In the genomic region with DNA sequence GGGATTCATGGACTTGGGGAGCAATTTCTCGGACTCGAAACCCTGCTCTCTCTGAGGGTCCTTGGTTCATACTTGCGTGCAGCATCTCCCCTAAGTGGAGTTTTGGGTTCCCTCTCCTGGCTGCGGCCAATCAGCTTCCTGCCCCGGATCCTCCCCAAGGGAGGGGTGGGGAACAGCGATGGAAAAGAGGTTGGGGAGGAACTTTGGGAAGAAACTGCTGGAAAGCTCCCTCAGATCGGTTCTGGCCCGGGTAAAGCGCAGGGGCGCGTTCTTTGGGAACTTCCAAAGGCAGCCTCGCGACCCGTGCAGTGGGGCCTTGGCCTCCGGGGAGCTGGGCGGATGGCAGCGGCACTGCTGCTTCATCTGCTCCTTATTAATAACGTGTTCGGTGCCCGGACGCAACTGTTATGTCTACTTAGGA, we compare ENCODE assay signal across 8 mouse cellular contexts. TPM values are rescaled to one million over a fixed set of nuclear protein-coding genes. Genes with fewer than 3 reads are reported as not detected.
A peak's percentile ranks its signal among the peaks of the same experiment; 100 is the strongest.
DNase-seq lines count a peak whose midpoint lies in the region; ATAC-seq and TF ChIP-seq lines count a peak whose summit lies in the region.

No protein-coding gene starts in this region.

- peak overlapping the region; percentile 97 for H3K4me3 ChIP-seq in liver, adult 2 months (ENCODE audit: insufficient read depth, low read depth, low read length)
- peak overlapping the region; percentile 67 for H3K4me3 ChIP-seq in forebrain, embryonic 15.5 days
- H3K4me3 ChIP-seq in hindbrain, embryonic 12.5 days = peak overlapping the region; percentile 74
- peak overlapping the region; percentile 61 for H3K4me3 ChIP-seq in liver, embryonic 16.5 days (ENCODE audit: low read depth, low read length)

- WGBS in liver, adult 2 months = under 1% methylated on average over 21 of the region's 21 CpGs
- WGBS in forebrain, embryonic 15.5 days = under 1% methylated on average over 21 of the region's 21 CpGs
- under 1% methylated on average over 21 of the region's 21 CpGs for WGBS in hindbrain, embryonic 12.5 days
- 1% methylated on average over 21 of the region's 21 CpGs for WGBS in liver, embryonic 16.5 days (ENCODE audit: insufficient replicate concordance)

- H3K4me1 ChIP-seq in liver, adult 2 months (ENCODE audit: control insufficient read depth, insufficient read depth, low read length) = peaks cover 7% of the 10 kb centered on the region
- peaks cover 46% of the 10 kb centered on the region for H3K4me1 ChIP-seq in forebrain, embryonic 15.5 days
- peaks cover 40% of the 10 kb centered on the region for H3K4me1 ChIP-seq in hindbrain, embryonic 12.5 days
- peaks cover 10% of the 10 kb centered on the region for H3K4me1 ChIP-seq in liver, embryonic 16.5 days (ENCODE audit: control insufficient read depth, low read depth, low read length)

- H3K79me2 ChIP-seq in liver, adult 2 months (ENCODE audit: control insufficient read depth, insufficient read depth, low read length) = peaks cover 14% of the 10 kb centered on the region; the same call in 1 of the 2 replicates

- peak overlapping the region; percentile 64 for H3K27ac ChIP-seq in liver, adult 2 months (replicated peaks; ENCODE audit: insufficient read depth, low read depth, low read length)
- peak overlapping the region; percentile 79 for H3K27ac ChIP-seq in forebrain, embryonic 15.5 days (replicated peaks)
- peak overlapping the region; percentile 86 for H3K27ac ChIP-seq in hindbrain, embryonic 12.5 days
- H3K27ac ChIP-seq in liver, embryonic 16.5 days (ENCODE audit: low read length) = peak overlapping the region; percentile 39; the same call in 1 of the 2 replicates

- no peaks in the 10 kb centered on the region for H3K36me3 ChIP-seq in liver, adult 2 months (ENCODE audit: control insufficient read depth, insufficient read depth, low read length)
- no peaks in the 10 kb centered on the region for H3K36me3 ChIP-seq in forebrain, embryonic 15.5 days
- no peaks in the 10 kb centered on the region for H3K36me3 ChIP-seq in hindbrain, embryonic 12.5 days
- no peaks in the 10 kb centered on the region for H3K36me3 ChIP-seq in liver, embryonic 16.5 days (ENCODE audit: control insufficient read depth, insufficient read depth)

- peak overlapping the region; percentile 95 for H3K4me2 ChIP-seq in forebrain, embryonic 15.5 days (replicated peaks)
- H3K4me2 ChIP-seq in hindbrain, embryonic 12.5 days (replicated peaks) = peak overlapping the region; percentile 96
- H3K4me2 ChIP-seq in liver, embryonic 16.5 days (ENCODE audit: low read depth, low read length) = peak overlapping the region; percentile 72

- H3K9me3 ChIP-seq in forebrain, embryonic 15.5 days = no peaks in the 10 kb centered on the region
- no peaks in the 10 kb centered on the region for H3K9me3 ChIP-seq in hindbrain, embryonic 12.5 days (replicated peaks)
- no peaks in the 10 kb centered on the region for H3K9me3 ChIP-seq in liver, embryonic 16.5 days (replicated peaks; ENCODE audit: control insufficient read depth, low read length)

- TF ChIP-seq POLR2A in liver, adult 2 months (IDR thresholded peaks at IDR 0.05; ENCODE audit: extremely low read depth, insufficient read depth, low read length) = no peak

- no peaks in the 10 kb centered on the region for H3K27me3 ChIP-seq in liver, adult 2 months (ENCODE audit: control insufficient read depth, insufficient read depth, low read length)
- H3K27me3 ChIP-seq in forebrain, embryonic 15.5 days = no peaks in the 10 kb centered on the region
- no peaks in the 10 kb centered on the region for H3K27me3 ChIP-seq in hindbrain, embryonic 12.5 days
- peaks cover 51% of the 10 kb centered on the region for H3K27me3 ChIP-seq in liver, embryonic 16.5 days (ENCODE audit: control insufficient read depth, insufficient read depth, low read depth, low read length)

- 0 out of 2 replicates have a peak, but pooled peaks have one; percentile 37 for ATAC-seq in forebrain, embryonic 15.5 days (replicated peaks)
- peak; percentile 32; the same call in 1 of the 2 replicates for ATAC-seq in hindbrain, embryonic 12.5 days (ENCODE audit: low FRiP score)
- ATAC-seq in liver, embryonic 16.5 days (ENCODE audit: low read depth) = peak; percentile 24; the same call in 1 of the 2 replicates
- ATAC-seq in megakaryocyte-erythroid progenitor cell, adult 5-6 weeks (replicated peaks; ENCODE audit: low FRiP score, low TSS enrichment, poor library complexity, severe bottlenecking) = no peak

- no peak for TF ChIP-seq CTCF in liver, adult 2 months (IDR thresholded peaks at IDR 0.05; ENCODE audit: low read depth, low read length)

- no peak for DNase-seq in liver, adult 2 months (ENCODE audit: extremely low read depth, low read depth, low spot score)
- DNase-seq in liver = no peak
- peak; percentile 56 for DNase-seq in adrenal gland, postnatal 10 days
- peak; percentile 44 for DNase-seq in ovary, postnatal 14 days (ENCODE audit: low spot score)

- peak overlapping the region; percentile 87 for H3K9ac ChIP-seq in liver, adult 2 months (ENCODE audit: low read depth, low read length)
- peak overlapping the region; percentile 66 for H3K9ac ChIP-seq in forebrain, embryonic 15.5 days (replicated peaks)
- peak overlapping the region; percentile 83 for H3K9ac ChIP-seq in hindbrain, embryonic 12.5 days
- peak overlapping the region; percentile 61 for H3K9ac ChIP-seq in liver, embryonic 16.5 days (ENCODE audit: low read depth, low read length)

RNA-seq across cellular contexts. Expression of gene Lrp4, which starts 1.0 kb away (rescaled TPM):
- 13.8 and 14.7 TPM in 2 replicates for total RNA-seq in liver, adult 2 months (2014; rRNA removed)
- polyA plus RNA-seq in liver, adult 2 months (2012; rRNA removed) = 5.1 and 6.0 TPM in 2 replicates
- total RNA-seq in adrenal gland, postnatal 10 days (2021) = 1 to 10 TPM; 7.0 to 8.3 TPM
- 6.0 and 6.8 TPM in 2 replicates for polyA plus RNA-seq in forebrain, embryonic 15.5 days (2015; fragmentation: Nextera tagmentation; extraction: Ambion mirVana)
- 5.8 and 6.4 TPM in 2 replicates for polyA plus RNA-seq in hindbrain, embryonic 12.5 days (2016; fragmentation: Nextera tagmentation; extraction: Ambion mirVana)
- polyA plus RNA-seq in liver, embryonic 16.5 days (2015; fragmentation: Nextera tagmentation; extraction: Ambion mirVana) = 1.4 and 1.7 TPM in 2 replicates
- total RNA-seq in megakaryocyte-erythroid progenitor cell, adult 5-6 weeks (2014; fragmentation: Nextera tagmentation) = not detected in 2 replicates
- total RNA-seq in megakaryocyte-erythroid progenitor cell, adult 5-6 weeks (2017) = 0.23 TPM in 1 of 2 replicates, not detected in the other

RNA-seq across cellular contexts. Expression of gene 1110051M20Rik, which starts 13.8 kb away (rescaled TPM):
- total RNA-seq in liver, adult 2 months (2014; rRNA removed) = 3.6 and 7.5 TPM in 2 replicates
- 1.7 and 2.8 TPM in 2 replicates for polyA plus RNA-seq in liver, adult 2 months (2012; rRNA removed)
- total RNA-seq in adrenal gland, postnatal 10 days (2021) = 10 to 100 TPM; 15.2 to 17.6 TPM
- 159 and 168 TPM in 2 replicates for polyA plus RNA-seq in forebrain, embryonic 15.5 days (2015; fragmentation: Nextera tagmentation; extraction: Ambion mirVana)
- polyA plus RNA-seq in hindbrain, embryonic 12.5 days (2016; fragmentation: Nextera tagmentation; extraction: Ambion mirVana) = 104 and 105 TPM in 2 replicates
- 6.0 and 6.7 TPM in 2 replicates for polyA plus RNA-seq in liver, embryonic 16.5 days (2015; fragmentation: Nextera tagmentation; extraction: Ambion mirVana)
- total RNA-seq in megakaryocyte-erythroid progenitor cell, adult 5-6 weeks (2014; fragmentation: Nextera tagmentation) = 11.1 and 12.1 TPM in 2 replicates
- 3.1 and 9.3 TPM in 2 replicates for total RNA-seq in megakaryocyte-erythroid progenitor cell, adult 5-6 weeks (2017)

Comparison
In these comparisons a context has a peak if more than half of its experiments do, and no peak if none do; other contexts are left out.
1. DNase-seq: peak in adrenal gland, postnatal 10 days (single experiment) and ovary, postnatal 14 days (single experiment); none in liver, adult 2 months (single experiment) and liver (single experiment).
2. RNA of gene 1110051M20Rik, which starts 13.8 kb away (polyA plus RNA-seq): 159 to 168 TPM in forebrain, embryonic 15.5 days and 104 to 105 TPM in hindbrain, embryonic 12.5 days; 6.0 to 6.7 TPM in liver, embryonic 16.5 days and 1.7 to 2.8 TPM in liver, adult 2 months; every median in the first group is over 10 times any median in the second.
3. Peak in every context shown above with its lines, with median percentiles within 50 percentile points of each other: H3K27ac ChIP-seq, H3K4me3 ChIP-seq, H3K9ac ChIP-seq and H3K4me2 ChIP-seq.